24 mouse cellular contexts compared by ENCODE assay signal in genomic region chr10:94625606-94626005, GRCm38 (mm10).
DNase-seq lines count a peak whose midpoint lies in the region; ATAC-seq lines count a peak whose summit lies in the region.
"Had no signal": no experiment of that assay in that cellular context is flagged by ENCODE, and none has a peak within 500 bp of the region (broad histone marks: within the 10 kb centered on the region; RNA-seq: fewer than 3 reads in every experiment).

No protein-coding gene starts in this region.

- no peaks in the 10 kb centered on the region for H3K9me3 ChIP-seq in intestine, embryonic 14.5 days (ENCODE audit: control insufficient read depth, low read length)
- H3K9me3 ChIP-seq in intestine, embryonic 16.5 days (ENCODE audit: control insufficient read depth, low read length), result no peaks in the 10 kb centered on the region
- H3K9me3 ChIP-seq: embryonic facial prominence, embryonic 12.5 days; embryonic facial prominence, embryonic 15.5 days; forebrain, embryonic 10.5 days; forebrain, embryonic 12.5 days had no signal

- no peak overlapping the region for H3K27ac ChIP-seq in intestine, embryonic 14.5 days (ENCODE audit: low read depth)
- no peak overlapping the region for H3K27ac ChIP-seq in intestine, embryonic 16.5 days (ENCODE audit: low read length)
- H3K27ac ChIP-seq: embryonic facial prominence, embryonic 12.5 days; embryonic facial prominence, embryonic 15.5 days; forebrain, embryonic 10.5 days; forebrain, embryonic 12.5 days had no signal

- no peak overlapping the region for H3K4me3 ChIP-seq in intestine, embryonic 14.5 days (ENCODE audit: low read depth, low read length)
- H3K4me3 ChIP-seq in intestine, embryonic 16.5 days (ENCODE audit: low read length), result no peak overlapping the region
- H3K4me3 ChIP-seq: embryonic facial prominence, embryonic 12.5 days; embryonic facial prominence, embryonic 15.5 days; erythroblast, embryonic 14.5 days; forebrain, embryonic 10.5 days; forebrain, embryonic 12.5 days had no signal

- no peak for ATAC-seq in intestine, embryonic 14.5 days (replicated peaks; ENCODE audit: low FRiP score, low TSS enrichment, low read depth)
- no peak for ATAC-seq in intestine, embryonic 16.5 days
- ATAC-seq: forebrain, embryonic 14.5 days; forebrain, embryonic 16.5 days had no signal

- 47% methylated on average over 8 of the region's 8 CpGs for WGBS in intestine, embryonic 14.5 days
- 55% methylated on average over 8 of the region's 8 CpGs for WGBS in intestine, embryonic 16.5 days

- no peak overlapping the region for H3K9ac ChIP-seq in intestine, embryonic 14.5 days (ENCODE audit: low read length)
- H3K9ac ChIP-seq in intestine, embryonic 16.5 days (ENCODE audit: low read depth, low read length), result no peak overlapping the region
- H3K9ac ChIP-seq: embryonic facial prominence, embryonic 12.5 days; embryonic facial prominence, embryonic 15.5 days; forebrain, embryonic 12.5 days had no signal

- H3K4me1 ChIP-seq in intestine, embryonic 14.5 days (replicated peaks; ENCODE audit: control insufficient read depth, insufficient read depth, low read length), result no peaks in the 10 kb centered on the region; the same call in 1 of the 2 replicates
- H3K4me1 ChIP-seq in intestine, embryonic 16.5 days (ENCODE audit: control insufficient read depth, insufficient read depth, low read length), result no peaks in the 10 kb centered on the region

- no peak overlapping the region for H3K4me2 ChIP-seq in intestine, embryonic 14.5 days (ENCODE audit: low read length)
- no peak overlapping the region for H3K4me2 ChIP-seq in intestine, embryonic 16.5 days (ENCODE audit: low read depth, low read length)
- H3K4me2 ChIP-seq: embryonic facial prominence, embryonic 12.5 days; embryonic facial prominence, embryonic 15.5 days; forebrain, embryonic 12.5 days had no signal

- no peaks in the 10 kb centered on the region for H3K36me3 ChIP-seq in intestine, embryonic 14.5 days (ENCODE audit: control insufficient read depth, insufficient read depth, low read length)
- no peaks in the 10 kb centered on the region for H3K36me3 ChIP-seq in intestine, embryonic 16.5 days (ENCODE audit: control insufficient read depth, insufficient read depth, low read length)
- H3K36me3 ChIP-seq: embryonic facial prominence, embryonic 12.5 days; embryonic facial prominence, embryonic 15.5 days; forebrain, embryonic 10.5 days; forebrain, embryonic 12.5 days had no signal

- 0 out of 2 replicates have a peak, but pooled peaks cover 4% of the 10 kb centered on the region for H3K27me3 ChIP-seq in intestine, embryonic 14.5 days (replicated peaks; ENCODE audit: control insufficient read depth, insufficient read depth, low read length)
- H3K27me3 ChIP-seq in intestine, embryonic 16.5 days (replicated peaks; ENCODE audit: control insufficient read depth, insufficient read depth, low read length), result peaks cover 3% of the 10 kb centered on the region; the same call in 1 of the 2 replicates

- peak; percentile 74 for DNase-seq in heart, adult 11 months
- DNase-seq in heart, adult 18-20 months, result no peak
- DNase-seq in intestine, embryonic 14.5 days (ENCODE audit: low spot score), result peak; percentile 32
- DNase-seq in testis, postnatal 10 days (ENCODE audit: low spot score), result peak; percentile 34
- DNase-seq in testis, postnatal 14 days (ENCODE audit: low spot score), result no peak
- DNase-seq in lung, postnatal 10 days, result no peak
- DNase-seq: adrenal gland, adult 2 months; adrenal gland, postnatal 10 days; adrenal gland, postnatal 25 days; cerebellum, adult 11 months; cerebellum, adult 18-20 months; cerebellum, adult 8-10 months; cerebellum, adult 9-11 months; cerebellum, postnatal 14 days; cerebellum, postnatal 36 days; embryo, embryonic 11 days had no signal

Comparison
In these comparisons a context has a peak if more than half of its experiments do, and no peak if none do; other contexts are left out.
1. DNase-seq: peak in heart, adult 11 months (single experiment), intestine, embryonic 14.5 days (single experiment) and testis, postnatal 10 days (single experiment); none in heart, adult 18-20 months (0 of 2), testis, postnatal 14 days (single experiment) and lung, postnatal 10 days (single experiment).